Mouse (Mus musculus) G1E (cell line): ENCODE results near the gene Twnk.

Source experiments
- CTCF ChIP-seq: IDR thresholded peaks from 2 replicates; pipeline ENCODE4 v1.5.1; 2012; ENCODE audit warnings: low read depth, low read length, inconsistent platforms, mixed read lengths
- GATA1 ChIP-seq: IDR thresholded peaks from 2 replicates; pipeline ENCODE4 v1.6.1; 2012; ENCODE audit warnings: borderline replicate concordance, low read length, inconsistent platforms, mixed read lengths
- POLR2AphosphoS5 ChIP-seq: IDR thresholded peaks from 2 replicates; pipeline ENCODE4 v1.6.1; 2012; ENCODE audit warnings: low read depth, low read length, inconsistent platforms; ENCODE audit not compliant: insufficient replicate concordance
- TAL1 ChIP-seq: conservative IDR thresholded peaks from 2 replicates; pipeline ENCODE4 v1.6.1; 2012; ENCODE audit warnings: low read depth, low read length, inconsistent platforms, mixed read lengths

- no peak for TF ChIP-seq CTCF
- TF ChIP-seq TAL1 = no peak
- no peak for TF ChIP-seq POLR2AphosphoS5
- TF ChIP-seq GATA1 = no peak
These were observed 9.0 kb downstream of the Twnk start, which contains the start of gene Lzts2 for GRCm38 (mm10) chr19:45014335-45014971.
